Mouse (Mus musculus) layer of hippocampus, adult 6 months (tissue): ENCODE data around the gene Paqr3. TPM values are rescaled to one million over a fixed set of nuclear protein-coding genes. Genes with fewer than 3 reads are reported as not detected.

Experiments
- long read RNA-seq, 2 experiments: library from polyadenylated mRNA; unstranded; transcript quantifications; one replicate each; pipeline ENCODE4 v2.0.0; 2019 to 2020
- polyA plus RNA-seq: library from polyadenylated mRNA; unstranded; fragments of <200 nt; fragmentation: Nextera tagmentation; gene quantifications from 2 replicates; pipeline ENCODE4 v1.2.3, GENCODE M21; 2021

The Paqr3 gene
- 1.2 and 1.5 TPM in 2 replicates for polyA plus RNA-seq
- long read RNA-seq, experiment 1, partial matches to known transcripts = 1 of 70 reads
- long read RNA-seq, experiment 1, other reads (novel, unspliced or antisense) = 69 of 70 reads
- long read RNA-seq, experiment 2, partial matches to known transcripts = 0 of 7 reads
- long read RNA-seq, experiment 2, other reads (novel, unspliced or antisense) = 5 of 7 reads

GRCm38 (mm10) chr5:97111207-97111910 lies at the start of gene Paqr3:
Gene Paqr3, minus strand, starts transcription at chr5:97111596.

Other genes starting within 250 kb of the Paqr3 start
- 6.6 and 10.3 TPM in 2 replicates for gene Bmp2k, start 113.9 kb downstream of the Paqr3 start, polyA plus RNA-seq